In genomic region chr17:8432179-8432800, GRCm38 (mm10) we compare ENCODE assay signal across 34 mouse cellular contexts. TPM values are rescaled to one million over a fixed set of nuclear protein-coding genes. Genes with fewer than 3 reads are reported as not detected.
DNase-seq lines count a peak whose midpoint lies in the region; ATAC-seq and TF ChIP-seq lines count a peak whose summit lies in the region.
"Had no signal": no experiment of that assay in that cellular context is flagged by ENCODE, and none has a peak within 500 bp of the region (broad histone marks: within the 10 kb centered on the region; RNA-seq: fewer than 3 reads in every experiment).

No protein-coding gene starts in this region.

- peaks cover 38% of the 10 kb centered on the region for H3K4me1 ChIP-seq in forebrain, embryonic 10.5 days
- 0 out of 2 replicates have a peak, but pooled peaks cover 8% of the 10 kb centered on the region for H3K4me1 ChIP-seq in forebrain, postnatal 0 days (ENCODE audit: insufficient read depth)
- H3K4me1 ChIP-seq in hindbrain, embryonic 11.5 days (replicated peaks; ENCODE audit: control insufficient read depth, insufficient read depth, low read length), result peaks cover 9% of the 10 kb centered on the region
- H3K4me1 ChIP-seq in hindbrain, embryonic 14.5 days (replicated peaks; ENCODE audit: control insufficient read depth, insufficient read depth, low read length), result no peaks in the 10 kb centered on the region; the same call in 1 of the 2 replicates
- peaks cover 30% of the 10 kb centered on the region for H3K4me1 ChIP-seq in neural tube, embryonic 15.5 days
- H3K4me1 ChIP-seq: liver, embryonic 15.5 days had no signal

- TF ChIP-seq CTCF in forebrain, postnatal 0 days (IDR thresholded peaks at IDR 0.05; ENCODE audit: low read depth), result no peak

- no peaks in the 10 kb centered on the region for H3K9me3 ChIP-seq in forebrain, embryonic 10.5 days
- no peaks in the 10 kb centered on the region for H3K9me3 ChIP-seq in forebrain, postnatal 0 days (ENCODE audit: low read length)
- H3K9me3 ChIP-seq in hindbrain, embryonic 11.5 days (ENCODE audit: control insufficient read depth, low read length), result no peaks in the 10 kb centered on the region
- H3K9me3 ChIP-seq in hindbrain, embryonic 14.5 days (ENCODE audit: control insufficient read depth, low read length), result no peaks in the 10 kb centered on the region
- H3K9me3 ChIP-seq in neural tube, embryonic 15.5 days (replicated peaks), result no peaks in the 10 kb centered on the region
- H3K9me3 ChIP-seq: embryonic facial prominence, embryonic 15.5 days; forebrain, embryonic 13.5 days; intestine, embryonic 15.5 days; liver, embryonic 15.5 days; neural tube, embryonic 12.5 days had no signal

- ATAC-seq in forebrain, postnatal 0 days, result no peak
- ATAC-seq in hindbrain, embryonic 11.5 days (ENCODE audit: low FRiP score), result no peak
- no peak for ATAC-seq in hindbrain, embryonic 14.5 days (ENCODE audit: low FRiP score)
- no peak for ATAC-seq in neural tube, embryonic 15.5 days (ENCODE audit: low FRiP score)
- ATAC-seq: forebrain, embryonic 13.5 days; hindbrain, postnatal 0 days; intestine, embryonic 15.5 days; midbrain, embryonic 16.5 days; Patski had no signal

- WGBS in forebrain, embryonic 10.5 days, result under 1% methylated on average over 17 of the region's 17 CpGs
- 2% methylated on average over 17 of the region's 17 CpGs for WGBS in forebrain, postnatal 0 days
- 1% methylated on average over 17 of the region's 17 CpGs for WGBS in hindbrain, embryonic 11.5 days
- 3% methylated on average over 17 of the region's 17 CpGs for WGBS in hindbrain, embryonic 14.5 days
- WGBS in neural tube, embryonic 15.5 days, result 2% methylated on average over 17 of the region's 17 CpGs

- H3K9ac ChIP-seq in forebrain, postnatal 0 days, result no peak overlapping the region
- H3K9ac ChIP-seq in hindbrain, embryonic 11.5 days (ENCODE audit: low read depth, low read length), result no peak overlapping the region
- no peak overlapping the region for H3K9ac ChIP-seq in hindbrain, embryonic 14.5 days
- no peak overlapping the region for H3K9ac ChIP-seq in neural tube, embryonic 15.5 days (replicated peaks)
- H3K9ac ChIP-seq: embryonic facial prominence, embryonic 15.5 days; forebrain, embryonic 13.5 days; intestine, embryonic 15.5 days; liver, embryonic 15.5 days; lung, embryonic 14.5 days; neural tube, embryonic 12.5 days had no signal

- peaks cover 100% of the 10 kb centered on the region for H3K27me3 ChIP-seq in forebrain, embryonic 10.5 days (ENCODE audit: poor library complexity, severe bottlenecking)
- H3K27me3 ChIP-seq in forebrain, postnatal 0 days (ENCODE audit: insufficient read depth, low read length), result peaks cover 93% of the 10 kb centered on the region
- peaks cover 94% of the 10 kb centered on the region for H3K27me3 ChIP-seq in hindbrain, embryonic 11.5 days (ENCODE audit: control insufficient read depth, insufficient read depth, low read length)
- peaks cover 98% of the 10 kb centered on the region for H3K27me3 ChIP-seq in hindbrain, embryonic 14.5 days (ENCODE audit: control insufficient read depth, insufficient read depth, low read length)
- H3K27me3 ChIP-seq in neural tube, embryonic 15.5 days (replicated peaks), result peaks cover 96% of the 10 kb centered on the region

- H3K4me3 ChIP-seq in forebrain, embryonic 10.5 days, result no peak overlapping the region
- H3K4me3 ChIP-seq in forebrain, postnatal 0 days (ENCODE audit: low read depth, low read length), result no peak overlapping the region
- H3K4me3 ChIP-seq in hindbrain, embryonic 11.5 days (ENCODE audit: low read depth, low read length), result no peak overlapping the region
- H3K4me3 ChIP-seq in hindbrain, embryonic 14.5 days (replicated peaks; ENCODE audit: low read length), result no peak overlapping the region
- H3K4me3 ChIP-seq in neural tube, embryonic 15.5 days (replicated peaks), result no peak overlapping the region
- H3K4me3 ChIP-seq: embryonic facial prominence, embryonic 15.5 days; forebrain, embryonic 13.5 days; heart, adult 2 months; liver, embryonic 15.5 days; neural tube, embryonic 12.5 days had no signal

- H3K36me3 ChIP-seq in forebrain, embryonic 10.5 days (replicated peaks), result no peaks in the 10 kb centered on the region
- no peaks in the 10 kb centered on the region for H3K36me3 ChIP-seq in forebrain, postnatal 0 days (ENCODE audit: insufficient read depth)
- no peaks in the 10 kb centered on the region for H3K36me3 ChIP-seq in hindbrain, embryonic 11.5 days (ENCODE audit: control insufficient read depth, insufficient read depth, low read length)
- H3K36me3 ChIP-seq in hindbrain, embryonic 14.5 days (replicated peaks; ENCODE audit: control insufficient read depth, insufficient read depth), result no peaks in the 10 kb centered on the region
- H3K36me3 ChIP-seq in neural tube, embryonic 15.5 days, result no peaks in the 10 kb centered on the region
- H3K36me3 ChIP-seq: embryonic facial prominence, embryonic 15.5 days; intestine, embryonic 15.5 days; liver, embryonic 15.5 days; neural tube, embryonic 12.5 days had no signal

- peak; percentile 31 for DNase-seq in forebrain, embryonic 10.5 days (ENCODE audit: extremely low spot score, low spot score)
- DNase-seq in forebrain, postnatal 0 days, result no peak
- DNase-seq in hindbrain, embryonic 11.5 days (ENCODE audit: low spot score), result peak; percentile 27
- no peak for DNase-seq in hindbrain, embryonic 14.5 days (ENCODE audit: low spot score)
- peak; percentile 36 for DNase-seq in neural tube, embryonic 10.5 days (ENCODE audit: extremely low spot score, low spot score)
- DNase-seq in cerebellum, postnatal 25 days, result no peak
- DNase-seq: adrenal gland, postnatal 14 days; cerebellum, adult 11 months; cerebellum, adult 9-10 months; gastrocnemius, postnatal 36 days; heart, adult 2 months; heart, postnatal 4 days; kidney, adult 9 months; layer of hippocampus, postnatal 36 days; left cerebral cortex, postnatal 4 days; lung, embryonic 14.5 days; lung, postnatal 14 days; right cerebral cortex, postnatal 4 days; thymus, adult 18-20 months; thymus, postnatal 25 days had no signal

- no peak overlapping the region for H3K4me2 ChIP-seq in forebrain, postnatal 0 days (ENCODE audit: low read depth)
- no peak overlapping the region for H3K4me2 ChIP-seq in hindbrain, embryonic 11.5 days (replicated peaks; ENCODE audit: low read depth, low read length)
- H3K4me2 ChIP-seq in hindbrain, embryonic 14.5 days (replicated peaks), result no peak overlapping the region
- H3K4me2 ChIP-seq in neural tube, embryonic 15.5 days, result no peak overlapping the region
- H3K4me2 ChIP-seq: embryonic facial prominence, embryonic 15.5 days; forebrain, embryonic 13.5 days; intestine, embryonic 15.5 days; liver, embryonic 15.5 days; lung, embryonic 14.5 days; neural tube, embryonic 12.5 days had no signal

- H3K27ac ChIP-seq in forebrain, embryonic 10.5 days, result no peak overlapping the region
- no peak overlapping the region for H3K27ac ChIP-seq in forebrain, postnatal 0 days (ENCODE audit: low read depth, low read length)
- no peak overlapping the region for H3K27ac ChIP-seq in hindbrain, embryonic 11.5 days (ENCODE audit: low read depth, low read length)
- H3K27ac ChIP-seq in hindbrain, embryonic 14.5 days, result no peak overlapping the region
- no peak overlapping the region for H3K27ac ChIP-seq in neural tube, embryonic 15.5 days (replicated peaks)
- H3K27ac ChIP-seq: embryonic facial prominence, embryonic 15.5 days; forebrain, embryonic 13.5 days; heart, adult 2 months; hindbrain, postnatal 0 days; intestine, embryonic 15.5 days; liver, embryonic 15.5 days; neural tube, embryonic 12.5 days; stomach, postnatal 0 days had no signal

RNA-seq across cellular contexts. Expression of gene T, which starts 1.9 kb away (rescaled TPM):
- 0.43 and 0.52 TPM in 2 replicates for polyA plus RNA-seq in forebrain, embryonic 10.5 days (2016; fragmentation: Nextera tagmentation; extraction: Ambion mirVana)
- 2.1 TPM in 1 of 2 replicates, not detected in the other for total RNA-seq in forebrain, postnatal 0 days (2014; rRNA removed)
- 0.13 and 0.17 TPM in 2 replicates for polyA plus RNA-seq in forebrain, postnatal 0 days (2015; fragmentation: Nextera tagmentation; extraction: Ambion mirVana)
- 0.22 and 0.85 TPM in 2 replicates for polyA plus RNA-seq in hindbrain, embryonic 11.5 days (2014; fragmentation: Nextera tagmentation; extraction: Ambion mirVana)
- 0.22 and 0.27 TPM in 2 replicates for polyA plus RNA-seq in hindbrain, embryonic 14.5 days (2014; fragmentation: Nextera tagmentation; extraction: Ambion mirVana)
- polyA plus RNA-seq in neural tube, embryonic 15.5 days (2015; fragmentation: Nextera tagmentation; extraction: Ambion mirVana), result 0.31 and 0.35 TPM in 2 replicates
- total RNA-seq: adrenal gland, postnatal 14 days; gastrocnemius, adult 18-20 months; gastrocnemius, postnatal 36 days; heart, adult 2 months; heart, postnatal 4 days; layer of hippocampus, postnatal 36 days; liver, adult 2 months; MEL had no signal
- polyA plus RNA-seq: heart, adult 2 months; liver, adult 2 months; liver, embryonic 15.5 days; Patski; spleen, adult 2 months; stomach, postnatal 0 days had no signal

Comparison
In these comparisons a context has a peak if more than half of its experiments do, and no peak if none do; other contexts are left out.
1. DNase-seq: peak in forebrain, embryonic 10.5 days (single experiment), hindbrain, embryonic 11.5 days (single experiment) and neural tube, embryonic 10.5 days (single experiment); none in forebrain, postnatal 0 days (single experiment), hindbrain, embryonic 14.5 days (single experiment) and cerebellum, postnatal 25 days (0 of 2).